ENCODE assay signal across 19 mouse cellular contexts in genomic region chr3:83540997-83541932, GRCm38 (mm10).
DNase-seq lines count a peak whose midpoint lies in the region; ATAC-seq lines count a peak whose summit lies in the region.
"Had no signal": no experiment of that assay in that cellular context is flagged by ENCODE, and none has a peak within 500 bp of the region (broad histone marks: within the 10 kb centered on the region; RNA-seq: fewer than 3 reads in every experiment).

No protein-coding gene starts in this region.

- H3K9me3 ChIP-seq in forebrain, embryonic 14.5 days (replicated peaks; ENCODE audit: control insufficient read depth, low read length) = no peaks in the 10 kb centered on the region
- no peaks in the 10 kb centered on the region for H3K9me3 ChIP-seq in forebrain, embryonic 15.5 days
- H3K9me3 ChIP-seq in heart, embryonic 15.5 days (replicated peaks) = no peaks in the 10 kb centered on the region
- no peaks in the 10 kb centered on the region for H3K9me3 ChIP-seq in limb, embryonic 13.5 days
- H3K9me3 ChIP-seq: G1E had no signal

- no peak overlapping the region for H3K27ac ChIP-seq in forebrain, embryonic 14.5 days (ENCODE audit: low read depth, low read length)
- no peak overlapping the region for H3K27ac ChIP-seq in forebrain, embryonic 15.5 days (replicated peaks)
- peak overlapping the region; percentile 40 for H3K27ac ChIP-seq in heart, embryonic 15.5 days
- H3K27ac ChIP-seq in limb, embryonic 13.5 days = peak overlapping the region; percentile 44; the same call in 1 of the 2 replicates
- H3K27ac ChIP-seq: hindbrain, postnatal 0 days; kidney, postnatal 0 days had no signal

- no peaks in the 10 kb centered on the region for H3K36me3 ChIP-seq in forebrain, embryonic 14.5 days (ENCODE audit: control insufficient read depth, insufficient read depth, low read length)
- H3K36me3 ChIP-seq in forebrain, embryonic 15.5 days = no peaks in the 10 kb centered on the region
- H3K36me3 ChIP-seq in heart, embryonic 15.5 days = no peaks in the 10 kb centered on the region
- no peaks in the 10 kb centered on the region for H3K36me3 ChIP-seq in limb, embryonic 13.5 days
- H3K36me3 ChIP-seq: G1E had no signal

- no peak overlapping the region for H3K9ac ChIP-seq in forebrain, embryonic 14.5 days (ENCODE audit: low read length)
- H3K9ac ChIP-seq in forebrain, embryonic 15.5 days (replicated peaks) = no peak overlapping the region
- H3K9ac ChIP-seq in heart, embryonic 15.5 days = no peak overlapping the region
- H3K9ac ChIP-seq in limb, embryonic 13.5 days = no peak overlapping the region
- H3K9ac ChIP-seq: liver, postnatal 0 days had no signal

- DNase-seq in forebrain, embryonic 14.5 days (ENCODE audit: low spot score) = peak; percentile 10
- no peak for DNase-seq in heart, postnatal 4 days
- peak; percentile 30 for DNase-seq in NIH3T3 (ENCODE audit: low read depth)
- DNase-seq: adrenal gland, postnatal 36 days; cerebellum, adult 18-20 months; cerebellum, postnatal 25 days; embryo, embryonic 11 days; kidney, adult 18-20 months; liver, postnatal 0 days; thymus, postnatal 25 days had no signal

- WGBS in forebrain, embryonic 14.5 days = 56% methylated on average over 11 of the region's 11 CpGs
- 53% methylated on average over 11 of the region's 11 CpGs for WGBS in forebrain, embryonic 15.5 days
- 63% methylated on average over 11 of the region's 11 CpGs for WGBS in heart, embryonic 15.5 days
- 53% methylated on average over 11 of the region's 11 CpGs for WGBS in limb, embryonic 13.5 days

- H3K4me2 ChIP-seq in forebrain, embryonic 14.5 days (ENCODE audit: low read length) = no peak overlapping the region
- no peak overlapping the region for H3K4me2 ChIP-seq in forebrain, embryonic 15.5 days (replicated peaks)
- H3K4me2 ChIP-seq in heart, embryonic 15.5 days = no peak overlapping the region
- no peak overlapping the region for H3K4me2 ChIP-seq in limb, embryonic 13.5 days (replicated peaks)

- no peak for ATAC-seq in forebrain, embryonic 14.5 days
- ATAC-seq in forebrain, embryonic 15.5 days (replicated peaks) = no peak
- ATAC-seq in heart, embryonic 15.5 days (replicated peaks; ENCODE audit: insufficient number of reproducible peaks, insufficient read depth, low FRiP score, low read depth) = peak; percentile 47; the same call in 1 of the 2 replicates
- ATAC-seq in limb, embryonic 13.5 days (ENCODE audit: low FRiP score, low read depth) = peak; percentile 46
- no peak for ATAC-seq in megakaryocyte progenitor cell, adult 5-6 weeks (replicated peaks; ENCODE audit: poor library complexity)
- ATAC-seq in CD4-positive, CD25-positive, alpha-beta regulatory T cell, adult 4 months = no peak
- ATAC-seq: hindbrain, postnatal 0 days; liver, postnatal 0 days had no signal

- no peak overlapping the region for H3K4me3 ChIP-seq in forebrain, embryonic 14.5 days (ENCODE audit: low read depth, low read length)
- H3K4me3 ChIP-seq in forebrain, embryonic 15.5 days = no peak overlapping the region
- H3K4me3 ChIP-seq in heart, embryonic 15.5 days = no peak overlapping the region
- H3K4me3 ChIP-seq in limb, embryonic 13.5 days = no peak overlapping the region
- H3K4me3 ChIP-seq: erythroblast, embryonic 14.5 days had no signal

- H3K4me1 ChIP-seq in forebrain, embryonic 14.5 days (ENCODE audit: control insufficient read depth, insufficient read depth, low read length) = peaks cover 4% of the 10 kb centered on the region; the same call in 1 of the 2 replicates
- H3K4me1 ChIP-seq in forebrain, embryonic 15.5 days = peaks cover 15% of the 10 kb centered on the region
- H3K4me1 ChIP-seq in heart, embryonic 15.5 days (replicated peaks) = no peaks in the 10 kb centered on the region
- peaks cover 37% of the 10 kb centered on the region for H3K4me1 ChIP-seq in limb, embryonic 13.5 days

- no peaks in the 10 kb centered on the region for H3K27me3 ChIP-seq in forebrain, embryonic 14.5 days (replicated peaks; ENCODE audit: control insufficient read depth, insufficient read depth, low read length)
- no peaks in the 10 kb centered on the region for H3K27me3 ChIP-seq in forebrain, embryonic 15.5 days
- no peaks in the 10 kb centered on the region for H3K27me3 ChIP-seq in heart, embryonic 15.5 days
- peaks cover 9% of the 10 kb centered on the region for H3K27me3 ChIP-seq in limb, embryonic 13.5 days

Comparison
In these comparisons a context has a peak if more than half of its experiments do, and no peak if none do; other contexts are left out.
1. ATAC-seq: peak in heart, embryonic 15.5 days (single experiment) and limb, embryonic 13.5 days (single experiment); none in forebrain, embryonic 14.5 days (single experiment), forebrain, embryonic 15.5 days (single experiment), megakaryocyte progenitor cell, adult 5-6 weeks (single experiment) and CD4-positive, CD25-positive, alpha-beta regulatory T cell, adult 4 months (single experiment).
2. H3K27ac ChIP-seq: peak in heart, embryonic 15.5 days (single experiment) and limb, embryonic 13.5 days (single experiment); none in forebrain, embryonic 14.5 days (single experiment) and forebrain, embryonic 15.5 days (single experiment).